Mouse (Mus musculus): ENCODE results near the gene Lsm12.

The Lsm12 gene

DNA sequence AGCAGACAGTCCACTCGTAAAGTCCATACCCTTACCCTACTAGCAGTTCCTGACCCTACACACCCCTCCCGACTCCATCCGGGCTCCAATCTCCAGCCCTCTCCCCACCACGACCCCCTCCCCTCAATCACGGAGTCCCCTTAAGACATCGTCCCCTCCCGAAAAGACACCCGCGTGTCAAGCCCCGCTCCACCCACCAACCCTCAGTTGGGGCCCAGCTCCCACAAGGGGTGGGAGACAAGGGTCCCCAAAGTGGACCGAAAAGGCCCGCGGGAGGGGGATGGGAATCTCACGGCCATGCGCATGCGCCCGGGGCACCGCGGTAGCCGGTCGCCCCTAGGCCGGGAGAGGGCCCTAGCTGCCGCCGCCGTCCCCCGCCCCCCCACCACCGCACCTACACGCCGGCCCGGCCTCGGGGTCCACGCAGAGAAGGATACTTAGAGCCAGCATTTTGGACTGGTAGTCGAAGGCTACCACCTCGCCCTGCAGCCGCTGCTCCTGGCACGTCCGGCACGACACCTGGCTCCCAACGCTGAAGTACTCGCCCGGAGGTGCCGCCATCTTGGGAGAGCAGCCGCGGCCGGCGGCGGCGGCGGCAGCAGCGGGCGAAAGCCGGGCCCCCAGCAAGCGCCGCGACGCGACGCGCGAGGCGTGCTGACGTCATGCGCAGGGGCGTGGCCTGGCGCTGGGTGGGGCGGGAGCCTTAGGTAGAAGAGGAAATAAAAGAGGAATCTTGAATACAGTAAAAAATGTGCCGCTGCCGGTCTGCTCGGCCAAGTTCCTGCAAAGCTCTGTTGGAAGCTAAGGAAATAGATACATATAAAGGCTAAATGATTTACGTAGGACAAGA, at the start of gene Lsm12:
TSS of gene Lsm12 (minus strand) at position 651 of the 850 bp plus-strand sequence.
- DNase-seq (ENCODE audit: extremely low spot score, low spot score), result peak; percentile 95

- DNase-seq (ENCODE audit: extremely low spot score, low spot score), result peak; percentile 97
These were observed 45.1 kb upstream of the Lsm12 start, which contains the start of gene Hdac5 for GRCm38 (mm10) chr11:102230006-102230741. Gene Hdac5 (minus strand): TSS chr11:102230166.

- DNase-seq (ENCODE audit: extremely low spot score, low spot score), result no peak
These were observed 44.3 kb upstream of the Lsm12 start for GRCm38 (mm10) chr11:102229331-102229953.

DNA sequence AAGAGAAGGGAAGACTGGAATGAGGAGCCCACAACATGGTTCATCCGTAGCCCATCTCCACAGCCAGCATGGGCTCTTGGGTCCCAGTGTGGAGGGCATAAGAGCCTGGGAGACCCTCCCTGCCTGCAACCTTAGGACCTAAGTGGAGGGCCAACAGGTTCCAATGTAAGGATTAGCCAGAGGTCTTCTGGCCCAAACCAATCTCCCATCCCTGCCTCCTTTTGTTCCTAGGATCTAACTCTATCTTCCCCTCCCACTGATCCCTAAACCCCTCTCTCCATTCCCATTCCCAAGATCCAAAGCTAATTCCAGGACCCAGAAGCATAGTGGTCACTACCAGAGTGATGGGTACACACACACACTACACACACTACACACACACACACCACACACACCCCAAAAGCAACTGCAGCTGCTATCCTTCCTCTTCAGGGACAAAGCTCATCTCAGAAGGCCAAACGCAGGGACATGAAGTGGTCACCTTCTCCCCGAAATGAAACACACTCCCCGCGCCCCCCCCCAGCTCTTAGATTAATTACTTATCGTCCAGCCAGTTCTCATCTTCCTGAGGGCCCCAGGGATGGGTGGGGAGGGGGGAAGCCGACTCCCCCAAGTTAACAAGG, 43.7 kb upstream of the Lsm12 start:
- DNase-seq (ENCODE audit: extremely low spot score, low spot score), result no peak

DNA sequence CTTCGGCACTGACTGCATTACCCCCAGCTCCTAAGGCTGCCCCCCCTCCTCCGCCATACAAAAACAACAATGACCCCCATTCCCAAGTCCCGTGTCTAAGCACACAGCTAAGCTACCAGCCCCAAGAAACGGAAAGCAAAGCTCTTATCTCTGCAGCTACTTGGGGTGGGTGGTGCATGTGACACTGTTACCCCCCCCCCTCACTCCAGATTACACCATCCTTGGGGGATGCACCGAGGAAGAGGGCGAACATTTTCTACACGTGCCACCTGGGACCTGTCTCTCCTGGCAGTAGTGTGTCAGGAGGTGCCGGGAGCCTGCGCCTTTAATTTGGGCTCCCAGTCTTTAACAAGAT, 43.1 kb upstream of the Lsm12 start:
- no peak for DNase-seq (ENCODE audit: extremely low spot score, low spot score)

DNA sequence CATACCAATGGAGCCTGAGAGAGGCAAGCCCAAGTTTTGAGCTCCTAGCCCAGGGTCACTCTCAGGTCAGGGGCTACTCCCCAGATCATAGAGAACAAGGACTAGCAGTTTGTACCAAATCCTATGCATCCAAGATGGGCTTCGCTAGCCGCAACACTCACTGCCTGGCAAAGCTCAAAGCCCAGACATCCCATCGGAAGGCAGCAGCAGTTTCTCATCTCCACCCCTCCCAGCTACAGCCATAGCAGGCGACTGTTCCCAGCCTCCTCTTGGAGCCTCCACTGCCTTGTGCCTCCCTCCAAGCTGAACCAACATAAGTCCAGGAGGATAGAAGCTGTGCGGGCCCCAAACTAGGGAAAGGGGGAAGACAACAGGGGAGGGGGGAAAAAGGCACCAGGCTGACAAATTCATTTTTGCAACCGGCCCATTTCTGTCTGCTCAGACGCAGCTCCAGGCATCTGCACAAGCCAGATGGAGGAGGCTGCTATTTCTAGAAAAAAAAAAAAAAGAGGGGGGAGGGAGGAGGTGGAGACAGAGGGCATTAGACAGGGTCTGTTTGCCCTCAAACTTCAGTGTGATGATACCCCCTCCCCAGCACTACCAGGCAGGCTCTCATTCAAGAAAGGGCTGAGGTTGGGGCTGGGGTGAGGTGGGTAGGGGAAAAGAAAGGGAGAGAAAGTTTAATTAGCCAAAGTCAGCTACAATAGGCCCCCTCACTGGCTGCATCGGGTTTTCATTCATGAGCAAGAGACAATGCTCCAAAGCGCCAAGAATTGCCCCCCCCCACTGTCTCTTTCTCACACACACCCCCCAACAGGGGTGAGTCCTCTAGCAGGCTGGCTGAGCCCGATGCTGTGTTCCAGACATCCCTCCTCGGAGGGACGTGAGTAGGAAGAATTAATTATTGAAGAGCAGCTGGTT, 42.4 kb upstream of the Lsm12 start:
- no peak for DNase-seq (ENCODE audit: extremely low spot score, low spot score)

GRCm38 (mm10) chr11:102226067-102226978, 41.2 kb upstream of the Lsm12 start:
- DNase-seq (ENCODE audit: extremely low spot score, low spot score), result no peak

GRCm38 (mm10) chr11:102225221-102225620, 40.1 kb upstream of the Lsm12 start:
- no peak for DNase-seq (ENCODE audit: extremely low spot score, low spot score)

GRCm38 (mm10) chr11:102224686-102225085, 39.6 kb upstream of the Lsm12 start:
- DNase-seq (ENCODE audit: extremely low spot score, low spot score), result no peak

DNA sequence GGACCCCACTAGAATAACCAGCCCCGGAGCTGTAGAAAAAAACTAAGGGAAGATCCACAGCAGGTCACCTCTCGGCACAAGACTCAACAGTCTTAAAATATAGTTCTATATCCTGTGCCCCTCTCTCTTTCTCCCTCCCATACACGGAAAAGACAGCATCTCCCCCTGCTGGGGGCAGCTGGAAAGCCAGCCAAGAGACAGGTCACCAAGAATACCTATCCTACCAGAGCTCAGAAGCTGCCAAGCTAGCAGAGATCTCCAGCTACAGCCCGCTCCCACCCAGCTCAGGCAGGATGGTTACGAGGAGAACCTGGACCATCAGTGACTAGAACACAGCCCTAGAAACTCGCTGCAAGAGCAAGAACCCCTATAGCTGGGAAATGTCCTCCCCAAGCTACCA, 38.1 kb upstream of the Lsm12 start:
- DNase-seq (ENCODE audit: extremely low spot score, low spot score), result peak; percentile 63

GRCm38 (mm10) chr11:102221954-102222351, 36.9 kb upstream of the Lsm12 start:
- DNase-seq (ENCODE audit: extremely low spot score, low spot score), result no peak

DNA sequence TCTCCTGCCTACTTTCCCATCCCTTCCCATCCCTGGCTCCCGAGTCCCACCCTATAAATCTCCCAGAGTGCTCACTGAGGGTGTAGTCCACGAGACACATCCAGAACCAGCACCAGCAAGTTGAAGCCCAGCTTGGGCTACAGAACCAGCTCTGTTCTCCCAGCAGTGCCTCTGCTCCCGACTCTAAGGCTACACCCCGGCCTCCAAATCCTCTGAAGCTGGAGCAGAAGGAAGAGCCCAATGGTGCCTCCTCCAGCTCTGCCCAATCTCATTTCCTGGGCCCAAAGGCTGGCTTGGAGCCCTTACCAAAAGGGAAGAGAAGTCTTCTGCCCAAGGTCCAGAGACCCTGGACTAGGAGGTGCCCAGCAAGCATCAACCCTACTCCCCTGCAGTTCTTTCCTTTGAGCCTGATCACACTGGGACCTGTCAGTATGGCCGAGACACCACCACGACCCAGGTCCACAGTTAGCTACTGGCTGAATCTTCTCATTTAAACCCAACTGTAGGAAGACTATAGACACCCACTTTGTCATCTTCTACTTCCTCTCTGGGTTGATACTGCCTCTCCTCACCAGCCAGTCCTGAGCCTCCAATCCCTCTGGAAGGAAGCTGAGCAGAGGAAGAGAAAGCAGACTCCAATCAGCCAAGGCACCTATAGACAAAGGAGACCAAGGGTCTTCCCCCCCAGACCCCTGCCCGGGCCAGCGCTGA, 36.3 kb upstream of the Lsm12 start:
- no peak for DNase-seq (ENCODE audit: extremely low spot score, low spot score)

DNA sequence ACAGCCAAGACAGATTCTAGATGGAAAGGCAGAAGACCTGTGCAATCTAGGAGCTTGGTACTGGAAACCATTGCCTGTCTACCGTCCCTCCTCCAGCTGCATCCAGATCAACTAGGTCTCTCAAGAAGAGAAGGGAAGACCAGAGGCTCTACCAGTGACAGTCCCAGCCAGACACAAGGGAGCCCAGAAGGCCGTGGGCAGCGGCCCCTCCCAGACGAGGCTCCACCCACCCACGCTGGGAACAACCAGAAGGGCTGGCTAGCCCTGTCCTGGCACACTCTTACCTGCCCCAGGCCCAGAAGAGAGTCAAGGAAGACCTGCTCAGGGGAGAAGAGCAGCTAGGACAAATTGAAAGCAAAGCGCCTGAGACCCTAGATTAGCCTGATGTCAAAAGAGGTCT, 35.4 kb upstream of the Lsm12 start:
- DNase-seq (ENCODE audit: extremely low spot score, low spot score), result no peak

GRCm38 (mm10) chr11:102219994-102220346, 34.9 kb upstream of the Lsm12 start:
- no peak for DNase-seq (ENCODE audit: extremely low spot score, low spot score)

- DNase-seq (ENCODE audit: extremely low spot score, low spot score), result no peak
These were observed 34.3 kb upstream of the Lsm12 start for GRCm38 (mm10) chr11:102219247-102219993.

DNA sequence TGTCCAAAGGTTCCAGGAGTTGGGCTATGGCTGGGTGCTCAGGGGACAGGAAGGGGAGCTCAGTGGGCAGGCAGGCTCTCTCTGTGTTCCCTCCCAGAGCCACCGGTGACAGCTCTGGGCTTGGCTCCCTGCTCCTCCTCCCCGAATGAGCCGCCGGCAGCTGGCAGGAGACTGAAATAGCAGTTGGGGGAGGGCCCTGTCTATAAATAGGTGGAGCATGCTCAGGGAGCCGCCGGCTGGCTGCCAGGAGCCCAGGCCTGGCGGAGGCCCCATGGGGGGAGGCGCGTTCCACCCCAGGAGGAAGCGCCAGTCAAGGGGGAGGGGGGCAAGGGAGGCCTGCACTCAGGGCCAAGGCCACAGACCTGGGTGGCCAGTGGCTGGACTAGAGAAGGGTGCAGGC, 33.7 kb upstream of the Lsm12 start:
- DNase-seq (ENCODE audit: extremely low spot score, low spot score), result peak; percentile 74

DNA sequence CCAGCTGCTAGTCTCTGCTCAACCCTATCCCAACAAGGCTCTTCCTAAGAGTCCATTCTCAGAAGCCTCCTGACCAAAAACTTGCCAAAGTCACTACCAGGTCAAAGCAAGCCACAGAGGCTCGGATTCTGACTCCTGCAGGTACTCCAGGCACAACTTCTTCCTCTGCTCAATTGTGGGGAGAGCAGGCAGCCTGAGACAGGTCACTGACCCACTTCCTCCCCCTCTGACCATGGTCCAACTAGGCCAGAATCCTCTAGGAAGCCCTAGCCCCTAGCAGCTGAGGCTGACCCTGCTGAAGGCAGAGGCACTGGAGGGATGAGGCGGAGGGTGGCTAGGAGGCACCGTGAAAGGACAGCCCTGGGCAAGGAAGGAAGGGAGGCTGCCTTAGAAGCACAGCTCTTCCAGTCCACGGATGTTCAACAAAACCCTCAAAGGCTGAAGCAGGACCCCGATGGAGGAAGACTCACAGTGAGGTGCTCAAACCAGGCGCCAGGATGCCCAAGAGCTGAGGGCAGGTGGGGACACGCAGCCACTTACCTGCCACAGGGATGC, 32.9 kb upstream of the Lsm12 start:
- no peak for DNase-seq (ENCODE audit: extremely low spot score, low spot score)

GRCm38 (mm10) chr11:102217396-102217795, 32.3 kb upstream of the Lsm12 start:
- DNase-seq (ENCODE audit: extremely low spot score, low spot score), result no peak
